Mouse (Mus musculus) embryonic facial prominence, embryonic 11.5 days (tissue): ENCODE data around the gene Catsperz. TPM values are rescaled to one million over a fixed set of nuclear protein-coding genes. Genes with fewer than 3 reads are reported as not detected.

Source experiments
- ATAC-seq: fragments of 200-750 bp; cut with Nextera tagmentation; replicated peaks from 2 replicates; pipeline ENCODE4 v1.8.0; 2017; ENCODE audit warnings: low read depth; ENCODE audit not compliant: insufficient number of reproducible peaks, low FRiP score, low TSS enrichment
- DNase-seq: peaks from one replicate; pipeline ENCODE4 v3.0.0-alpha.2; 2015; ENCODE audit warnings: low spot score
- H3K27ac ChIP-seq: fragments of 300-500 bp; sonication (generic); replicated peaks from 2 replicates; pipeline ENCODE4 v1.5.1; 2014; ENCODE audit warnings: mild to moderate bottlenecking, low read depth, low read length, control low read depth
- H3K27me3 ChIP-seq: fragments of 300-500 bp; sonication (generic); 2 replicates; pipeline ENCODE4 v1.6.1; 2014; ENCODE audit warnings: mild to moderate bottlenecking, low read length, moderate library complexity, mixed read lengths; ENCODE audit not compliant: control insufficient read depth, insufficient read depth
- H3K36me3 ChIP-seq: fragments of 300-500 bp; sonication (generic); replicated peaks from 2 replicates; pipeline ENCODE4 v1.6.1; 2014; ENCODE audit warnings: low read depth, mild to moderate bottlenecking, low read length, moderate library complexity, mixed read lengths; ENCODE audit not compliant: control insufficient read depth, insufficient read depth
- H3K4me1 ChIP-seq: fragments of 300-500 bp; sonication (generic); 2 replicates; pipeline ENCODE4 v1.6.1; 2014; ENCODE audit warnings: low read length, mixed read lengths; ENCODE audit not compliant: control insufficient read depth, insufficient read depth
- H3K4me2 ChIP-seq: fragments of 300-500 bp; sonication (generic); 2 replicates; pipeline ENCODE4 v1.6.1; 2014; ENCODE audit warnings: low read depth, mild to moderate bottlenecking, control low read depth, low read length, moderate library complexity
- H3K4me3 ChIP-seq: fragments of 300-500 bp; sonication (generic); 2 replicates; pipeline ENCODE4 v1.5.1; 2014; ENCODE audit warnings: low read depth, low read length, control low read depth
- H3K9ac ChIP-seq: fragments of 300-500 bp; sonication (generic); replicated peaks from 2 replicates; pipeline ENCODE4 v1.6.1; 2014; ENCODE audit warnings: mild to moderate bottlenecking, control low read depth, low read length
- H3K9me3 ChIP-seq: fragments of 300-500 bp; sonication (generic); replicated peaks from 2 replicates; pipeline ENCODE4 v1.6.1; 2016; ENCODE audit warnings: mild to moderate bottlenecking, low read length, inconsistent platforms, mixed read lengths; ENCODE audit not compliant: control insufficient read depth
- WGBS: fragments of 180-500 bp; shearing (Covaris S2); extraction: QIAGEN DNeasy Blood & Tissue Kit; methylation state at CpG from one replicate; pipeline ENCODE4 v1.1.7; 2014; 5-methylcytosine and 5-hydroxymethylcytosine counted together
- polyA plus RNA-seq: library from polyadenylated mRNA; unstranded; fragments of >200 nt; fragmentation: Nextera tagmentation; extraction: Ambion mirVana; gene quantifications from 2 replicates; pipeline ENCODE4 v1.2.1, GENCODE M21; 2014

The Catsperz gene
- polyA plus RNA-seq, 1 experiment from 2014 or later: 1.9 TPM

- 1% methylated on average over 20 of the region's 20 CpGs for WGBS
- no peaks in the 10 kb centered on the region for H3K27me3 ChIP-seq
- H3K4me3 ChIP-seq: peak overlapping the region; percentile 52
- H3K36me3 ChIP-seq: peaks cover 3% of the 10 kb centered on the region; the same call in 1 of the 2 replicates
- no peak for DNase-seq
- peak overlapping the region; percentile 53 for H3K9ac ChIP-seq
- no peak overlapping the region for H3K27ac ChIP-seq
- no peak for ATAC-seq
- H3K4me2 ChIP-seq: peak overlapping the region; percentile 77
- H3K4me1 ChIP-seq: peaks cover 2% of the 10 kb centered on the region
- H3K9me3 ChIP-seq: no peaks in the 10 kb centered on the region
Observed at GRCm38 (mm10) chr19:6969291-6969664, 44.1 kb upstream of the Catsperz start.

GRCm38 (mm10) chr19:6968491-6969271, 43.5 kb upstream of the Catsperz start:
- DNase-seq (peak; percentile 25), ATAC-seq (no peak)
- Histone ChIP-seq H3K9ac (peak overlapping the region; percentile 53), H3K4me2 (peak overlapping the region; percentile 77), H3K4me3 (peak overlapping the region; percentile 52), H3K36me3 (peaks cover 3% of the 10 kb centered on the region; the same call in 1 of the 2 replicates), H3K4me1 (peaks cover 2% of the 10 kb centered on the region), H3K9me3 (no peaks in the 10 kb centered on the region), H3K27me3 (no peaks in the 10 kb centered on the region), H3K27ac (no peak overlapping the region)
- 10% methylated on average over 15 of the region's 15 CpGs for WGBS

DNA sequence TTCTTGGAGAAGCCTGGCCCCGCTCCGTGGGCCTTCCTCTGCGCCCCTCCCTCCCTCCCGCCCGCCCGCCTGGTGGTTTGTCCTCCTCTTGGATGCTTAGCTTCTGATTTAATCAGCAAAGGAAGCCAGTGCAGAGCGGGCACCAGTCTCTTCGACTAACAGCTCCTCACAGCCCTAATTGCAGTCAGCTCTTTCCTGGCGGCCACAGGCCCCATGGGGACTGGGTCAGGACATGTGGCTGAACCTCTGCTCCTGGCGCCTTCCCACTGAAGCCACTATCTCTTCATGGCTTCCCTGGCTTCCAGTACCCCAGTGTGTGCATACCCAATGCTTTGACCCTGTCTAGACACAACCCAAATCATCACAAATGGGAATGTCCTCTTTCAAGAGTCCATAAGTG, 31.3 kb upstream of the Catsperz start:
- H3K9me3 ChIP-seq: no peaks in the 10 kb centered on the region
- WGBS: 79% methylated on average over 10 of the region's 10 CpGs
- DNase-seq (no peak), ATAC-seq (no peak)
- H3K9ac ChIP-seq: no peak overlapping the region
- no peaks in the 10 kb centered on the region for H3K27me3 ChIP-seq
- no peak overlapping the region for H3K4me3 ChIP-seq
- H3K4me2 ChIP-seq: no peak overlapping the region
- H3K36me3 ChIP-seq: peaks cover 3% of the 10 kb centered on the region
- no peak overlapping the region for H3K27ac ChIP-seq
- H3K4me1 ChIP-seq: peaks cover 6% of the 10 kb centered on the region

GRCm38 (mm10) chr19:6955424-6955823, 30.2 kb upstream of the Catsperz start:
- Histone ChIP-seq H3K27me3 (no peaks in the 10 kb centered on the region), H3K9me3 (no peaks in the 10 kb centered on the region), H3K4me1 (peaks cover 6% of the 10 kb centered on the region), H3K36me3 (peaks cover 3% of the 10 kb centered on the region), H3K4me2 (no peak overlapping the region), H3K9ac (no peak overlapping the region), H3K4me3 (no peak overlapping the region), H3K27ac (no peak overlapping the region)
- 83% methylated on average over 7 of the region's 7 CpGs for WGBS
- no peak for DNase-seq
- no peak for ATAC-seq

DNA sequence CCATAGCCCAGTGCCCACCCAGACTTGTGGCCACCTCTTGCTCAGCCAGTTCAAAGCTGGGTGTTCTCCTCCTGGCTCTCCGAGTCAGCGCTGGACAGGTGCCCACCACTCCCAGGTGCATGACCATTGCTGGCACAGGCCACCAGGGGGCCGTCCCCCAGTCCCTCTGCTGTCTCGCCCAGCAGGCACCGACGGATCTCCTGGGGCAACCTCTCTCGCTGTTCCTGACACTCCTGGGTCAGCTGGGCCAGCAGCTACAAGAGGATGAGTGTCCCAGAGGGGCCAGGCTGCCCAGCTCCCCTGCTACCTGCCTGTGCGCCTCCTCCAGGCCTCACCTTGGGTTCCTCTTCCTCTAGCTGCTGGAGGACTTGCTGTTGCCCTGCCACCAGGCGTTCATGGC, 28.9 kb upstream of the Catsperz start:
- no peak overlapping the region for H3K27ac ChIP-seq
- no peak overlapping the region for H3K9ac ChIP-seq
- H3K27me3 ChIP-seq: no peaks in the 10 kb centered on the region
- H3K4me2 ChIP-seq: no peak overlapping the region
- peaks cover 3% of the 10 kb centered on the region for H3K36me3 ChIP-seq
- H3K4me1 ChIP-seq: peaks cover 6% of the 10 kb centered on the region
- H3K4me3 ChIP-seq: no peak overlapping the region
- DNase-seq (no peak), ATAC-seq (no peak)
- no peaks in the 10 kb centered on the region for H3K9me3 ChIP-seq
- 51% methylated on average over 9 of the region's 9 CpGs for WGBS

- no peak for DNase-seq
- Histone ChIP-seq H3K9ac (0 out of 2 replicates have a peak overlapping the region, but pooled peaks have one; percentile 28), H3K36me3 (peaks cover 3% of the 10 kb centered on the region), H3K4me3 (0 out of 2 replicates have a peak overlapping the region, but pooled peaks have one; percentile 44), H3K9me3 (no peaks in the 10 kb centered on the region), H3K4me1 (peaks cover 6% of the 10 kb centered on the region), H3K27me3 (no peaks in the 10 kb centered on the region), H3K4me2 (peak overlapping the region; percentile 94), H3K27ac (peak overlapping the region; percentile 91; the same call in 1 of the 2 replicates)
- WGBS: 23% methylated on average over 3 of the region's 3 CpGs
- no peak for ATAC-seq
Observed at GRCm38 (mm10) chr19:6952712-6953037, 27.5 kb upstream of the Catsperz start.

- 0 out of 2 replicates have a peak, but pooled peaks have one; percentile 6 for ATAC-seq
- peak overlapping the region; percentile 91 for H3K27ac ChIP-seq
- 2% methylated on average over 31 of the region's 31 CpGs for WGBS
Observed at GRCm38 (mm10) chr19:6951994-6952711, 27.0 kb upstream of the Catsperz start.

More at GRCm38 (mm10) chr19:6951994-6952711, 27.0 kb upstream of the Catsperz start:
- Histone ChIP-seq H3K9ac (peak overlapping the region; percentile 74), H3K4me2 (peak overlapping the region; percentile 94), H3K4me3 (peak overlapping the region; percentile 44), H3K27me3 (no peaks in the 10 kb centered on the region), H3K9me3 (no peaks in the 10 kb centered on the region), H3K4me1 (peaks cover 6% of the 10 kb centered on the region), H3K36me3 (peaks cover 3% of the 10 kb centered on the region)
- DNase-seq: peak; percentile 28
